Mouse (Mus musculus): ENCODE results near the gene Tmem104.

The Tmem104 gene

DNA sequence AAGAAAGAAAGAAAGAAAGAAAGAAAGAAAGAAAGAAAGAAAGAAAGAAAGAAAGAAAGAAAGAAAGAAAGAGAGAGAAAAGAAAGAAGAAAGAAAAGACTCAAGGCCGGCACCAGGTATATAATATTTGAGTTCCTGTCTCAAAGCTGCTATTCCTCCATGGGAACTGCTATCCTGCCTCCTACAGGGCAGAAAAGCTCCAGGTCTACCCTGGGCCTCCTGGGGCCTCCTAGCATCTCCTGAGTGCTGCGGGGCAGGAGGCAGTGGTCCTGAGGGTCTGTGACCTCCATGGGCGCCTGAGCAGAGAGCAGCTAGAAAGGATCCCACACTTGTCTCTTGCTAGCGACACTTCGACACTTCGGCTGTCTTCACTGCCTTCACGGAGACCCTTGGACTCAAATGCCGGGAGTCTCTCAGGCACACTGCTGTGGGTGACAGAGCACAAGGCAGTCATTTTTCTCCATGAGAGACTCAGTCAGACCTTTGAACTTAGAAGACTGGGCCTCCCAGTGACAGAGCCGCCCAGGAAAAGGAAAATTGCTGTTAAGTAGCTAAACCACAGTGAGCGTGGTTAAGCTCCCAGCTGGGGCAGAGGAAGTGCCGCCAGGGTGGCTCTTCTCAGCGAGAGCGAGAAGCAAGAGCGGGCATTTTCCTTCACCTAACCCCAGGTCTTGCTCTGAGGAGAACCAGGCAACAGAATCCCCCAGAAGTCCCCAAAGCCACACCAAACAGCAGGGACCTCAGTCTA, 44.1 kb downstream of the Tmem104 start:
- DNase-seq (ENCODE audit: low read depth) = no peak

DNA sequence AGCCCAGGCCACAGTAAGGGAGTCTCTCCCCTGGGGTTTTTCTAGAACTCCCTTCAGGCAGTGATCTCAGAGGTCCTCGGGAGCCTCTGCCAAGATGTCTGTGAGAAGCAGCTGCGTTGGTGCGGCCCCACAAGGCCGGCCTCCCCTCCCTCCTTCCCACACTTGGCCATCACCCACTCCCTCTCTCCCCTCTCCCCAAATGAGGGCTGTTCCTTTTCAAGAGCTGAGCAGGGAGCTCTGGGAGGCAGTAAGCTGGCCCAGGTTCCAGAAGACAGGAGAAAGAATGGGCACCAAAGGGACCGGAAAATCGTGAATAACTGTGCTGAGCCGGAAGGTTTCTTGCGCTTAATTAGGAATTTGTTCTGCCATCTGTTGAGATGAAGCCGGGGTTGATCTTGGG, 44.6 kb downstream of the Tmem104 start:
- DNase-seq (ENCODE audit: low read depth) = no peak

- no peak for DNase-seq (ENCODE audit: low read depth)
These were observed 45.6 kb downstream of the Tmem104 start for GRCm38 (mm10) chr11:115232889-115233288.

GRCm38 (mm10) chr11:115233526-115234290, 46.4 kb downstream of the Tmem104 start:
- DNase-seq (ENCODE audit: low read depth) = no peak

- DNase-seq (ENCODE audit: low read depth) = no peak
These were observed 47.2 kb downstream of the Tmem104 start for GRCm38 (mm10) chr11:115234320-115235044.

- no peak for DNase-seq (ENCODE audit: low read depth)
These were observed 49.3 kb downstream of the Tmem104 start for GRCm38 (mm10) chr11:115236570-115236969.

DNA sequence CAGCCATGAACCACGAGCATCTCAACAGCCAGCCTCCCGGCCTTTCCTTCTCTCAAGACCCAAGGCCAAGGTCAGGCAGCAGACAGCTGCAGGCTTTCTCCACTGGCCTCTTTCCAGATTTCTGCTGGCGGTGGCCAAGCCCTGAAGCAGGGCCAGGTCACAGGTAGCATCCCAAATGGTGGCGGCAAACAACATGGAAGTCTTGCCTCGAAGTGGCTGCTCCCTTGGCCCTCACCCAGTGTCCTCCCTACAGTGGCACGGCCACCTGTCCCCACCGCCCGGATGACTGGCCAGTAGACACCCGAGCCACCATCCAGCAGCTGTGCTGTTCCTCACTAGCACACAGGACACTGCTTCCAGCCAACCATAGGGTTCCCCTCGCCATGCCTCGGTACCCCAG, 54.1 kb downstream of the Tmem104 start:
- no peak for DNase-seq (ENCODE audit: low read depth)

GRCm38 (mm10) chr11:115242746-115243145, 55.5 kb downstream of the Tmem104 start:
- no peak for DNase-seq (ENCODE audit: low read depth)

DNA sequence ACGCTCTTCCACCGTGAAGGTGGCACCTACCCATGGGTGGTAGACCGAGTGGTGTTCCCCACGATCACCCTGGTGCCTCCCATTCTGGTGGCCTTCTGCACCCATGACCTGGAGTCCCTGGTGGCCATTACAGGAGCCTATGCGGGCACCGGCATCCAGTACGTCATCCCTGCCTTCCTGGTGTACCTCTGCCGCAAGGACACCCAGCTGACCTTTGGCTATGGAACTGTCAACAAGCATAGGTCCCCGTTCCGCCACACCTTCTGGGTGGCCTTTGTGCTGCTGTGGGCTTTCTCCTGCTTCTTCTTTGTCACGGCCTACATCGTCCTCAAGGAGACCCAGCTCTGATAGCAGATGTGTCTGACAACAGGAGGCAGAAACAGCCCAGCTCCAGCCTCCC, 56.5 kb downstream of the Tmem104 start:
- no peak for DNase-seq (ENCODE audit: low read depth)

GRCm38 (mm10) chr11:115244840-115245239, 57.6 kb downstream of the Tmem104 start:
- DNase-seq (ENCODE audit: low read depth) = no peak

- no peak for DNase-seq (ENCODE audit: low read depth)
These were observed 59.1 kb downstream of the Tmem104 start for GRCm38 (mm10) chr11:115246386-115246785.

DNA sequence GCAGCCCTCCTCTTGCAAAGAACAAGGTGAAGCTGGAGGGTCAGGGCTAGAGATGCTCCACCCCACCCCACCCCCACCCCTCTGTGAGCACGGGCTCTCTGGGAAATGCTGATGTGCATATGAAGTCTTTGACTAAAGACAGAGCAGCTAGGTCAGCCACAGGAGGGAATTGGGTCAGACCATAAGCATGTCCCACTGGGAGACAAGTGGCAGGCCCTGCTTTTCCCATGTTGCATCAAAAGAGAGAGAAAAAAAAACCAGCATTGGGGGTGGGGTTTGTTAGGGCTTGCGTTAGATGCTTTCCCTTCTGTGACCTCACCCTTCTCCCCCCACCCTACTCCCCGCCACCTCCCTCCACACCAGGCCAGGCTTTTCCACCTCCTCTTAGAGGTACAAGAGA, 60.0 kb downstream of the Tmem104 start:
- DNase-seq (ENCODE audit: low read depth) = no peak

DNA sequence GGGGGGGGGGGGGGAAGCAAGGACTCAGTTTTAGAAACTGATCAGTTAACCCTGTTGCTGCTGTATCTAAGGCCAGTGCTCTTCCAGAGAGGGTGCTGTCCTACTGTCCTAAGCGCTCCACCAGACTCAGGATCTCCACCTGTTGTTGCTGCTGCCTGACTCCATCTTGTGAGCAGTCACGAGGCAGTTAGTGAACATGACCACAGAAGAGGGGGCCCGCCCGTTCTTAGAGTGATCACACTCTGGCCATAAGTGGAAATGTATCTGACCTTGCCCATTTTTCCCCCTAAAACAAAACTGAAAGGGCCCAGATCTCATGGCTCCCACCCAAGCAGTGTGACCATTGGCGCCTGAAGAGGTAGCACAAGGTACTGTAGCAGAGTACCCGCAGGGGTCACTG, 60.7 kb downstream of the Tmem104 start:
- no peak for DNase-seq (ENCODE audit: low read depth)

DNA sequence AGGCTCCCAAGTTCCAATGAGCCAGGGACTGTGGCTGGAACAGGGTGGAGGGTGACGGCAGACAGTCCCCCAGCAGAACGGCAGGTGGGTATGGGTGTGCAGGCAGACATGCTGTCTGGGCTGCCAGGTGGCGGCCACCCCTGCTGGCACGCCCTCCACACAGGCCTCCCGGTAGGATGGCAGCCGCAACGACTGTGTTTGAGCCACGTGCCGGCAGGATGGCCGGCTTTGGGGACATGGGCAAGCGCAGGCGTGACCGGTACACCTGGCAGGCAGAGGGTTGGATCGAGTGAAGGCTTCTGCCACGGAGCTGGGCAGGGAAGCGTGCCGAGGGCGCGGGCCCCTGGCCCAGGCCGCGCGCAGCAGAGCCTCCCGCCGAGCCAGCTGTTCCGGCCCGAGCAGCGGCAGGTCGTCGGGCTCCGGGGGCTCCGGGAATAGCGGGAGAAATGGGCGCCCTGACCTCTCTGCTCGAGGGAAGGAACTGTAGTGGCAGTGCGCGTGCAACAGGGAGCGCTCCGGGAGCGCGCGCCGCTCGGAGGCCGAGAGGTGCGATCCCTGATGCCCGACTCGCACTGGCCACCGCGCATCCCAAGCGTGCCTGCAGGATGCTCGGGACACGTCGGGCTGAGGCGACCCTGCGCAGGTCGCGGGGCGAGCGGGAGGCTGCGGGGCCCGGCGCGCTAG, 62.6 kb downstream of the Tmem104 start:
- no peak for DNase-seq (ENCODE audit: low read depth)

GRCm38 (mm10) chr11:115250405-115251090, 63.3 kb downstream of the Tmem104 start:
- DNase-seq (ENCODE audit: low read depth) = no peak

GRCm38 (mm10) chr11:115251258-115251657, 64.0 kb downstream of the Tmem104 start:
- no peak for DNase-seq (ENCODE audit: low read depth)

- DNase-seq (ENCODE audit: low read depth) = no peak
These were observed 70.7 kb downstream of the Tmem104 start for GRCm38 (mm10) chr11:115257775-115258510.

- no peak for DNase-seq (ENCODE audit: low read depth)
These were observed 71.8 kb downstream of the Tmem104 start for GRCm38 (mm10) chr11:115259134-115259533.

DNA sequence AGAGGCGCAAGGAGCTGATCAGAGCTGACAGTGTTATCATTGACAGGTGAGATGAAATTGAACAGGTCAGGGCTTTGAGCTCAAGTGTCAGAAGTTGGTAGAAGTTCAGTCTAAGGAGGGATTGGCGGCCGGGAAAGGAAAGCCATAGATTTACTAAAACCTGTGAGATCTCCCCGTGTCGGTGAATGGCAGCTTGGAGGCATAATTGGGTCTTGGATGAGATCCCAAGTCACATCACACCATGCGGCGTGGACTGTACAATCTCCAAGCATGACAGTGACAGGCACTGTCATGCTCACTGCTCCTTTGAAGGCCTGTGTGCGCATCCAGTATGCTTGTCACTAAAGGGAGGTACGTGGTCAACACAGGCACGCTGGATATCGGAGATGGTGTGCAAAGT, 75.7 kb downstream of the Tmem104 start:
- DNase-seq (ENCODE audit: low read depth) = no peak

- no peak for DNase-seq (ENCODE audit: low read depth)
These were observed 77.0 kb downstream of the Tmem104 start for GRCm38 (mm10) chr11:115264136-115264861.
